Comparison of ENCODE assay signal across 8 mouse cellular contexts in the genomic region with DNA sequence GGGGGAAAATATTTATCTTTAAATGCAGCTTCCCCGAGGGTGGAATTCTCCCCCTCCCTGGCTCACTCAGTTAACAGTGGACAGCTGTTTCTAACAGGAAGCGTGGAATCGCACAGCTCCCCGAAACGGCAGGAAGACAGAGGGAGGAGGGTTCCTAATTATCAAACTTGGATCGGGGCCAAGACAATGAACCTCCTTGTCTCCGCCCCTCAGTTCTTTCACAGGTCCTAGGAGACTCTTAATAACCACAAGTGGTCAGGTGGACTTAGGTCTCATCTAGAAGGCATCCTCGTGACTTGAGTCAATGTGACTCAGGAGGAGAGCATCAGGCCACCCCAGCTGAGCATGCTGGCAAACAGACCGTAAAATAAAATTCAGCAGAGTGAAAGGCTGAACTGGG. TPM values are rescaled to one million over a fixed set of nuclear protein-coding genes. Genes with fewer than 3 reads are reported as not detected.
DNase-seq lines count a peak whose midpoint lies in the region; ATAC-seq and TF ChIP-seq lines count a peak whose summit lies in the region.

No protein-coding gene starts in this region.

- TF ChIP-seq CTCF in G1E (IDR thresholded peaks at IDR 0.05; ENCODE audit: low read depth, low read length) = no peak
- no peak for TF ChIP-seq CTCF in small intestine, adult 2 months (IDR thresholded peaks at IDR 0.05; ENCODE audit: extremely low read depth, insufficient read length, insufficient replicate concordance, low read depth, low read length)

- TF ChIP-seq POLR2A in small intestine, adult 2 months (IDR thresholded peaks at IDR 0.05; ENCODE audit: low read depth, low read length) = no peak

- peaks cover 2% of the 10 kb centered on the region; the same call in 1 of the 2 replicates for H3K27me3 ChIP-seq in G1E (ENCODE audit: insufficient read depth, low read length)
- H3K27me3 ChIP-seq in embryonic facial prominence, embryonic 11.5 days (ENCODE audit: control insufficient read depth, insufficient read depth, low read length) = no peaks in the 10 kb centered on the region
- H3K27me3 ChIP-seq in heart, embryonic 11.5 days (ENCODE audit: control insufficient read depth, insufficient read depth, low read length) = no peaks in the 10 kb centered on the region
- no peaks in the 10 kb centered on the region for H3K27me3 ChIP-seq in kidney, embryonic 14.5 days (ENCODE audit: control insufficient read depth, insufficient read depth, low read length)
- H3K27me3 ChIP-seq in lung, embryonic 15.5 days = no peaks in the 10 kb centered on the region
- H3K27me3 ChIP-seq in small intestine, adult 2 months (ENCODE audit: control insufficient read depth, insufficient read depth, low read length) = no peaks in the 10 kb centered on the region

- H3K4me3 ChIP-seq in G1E (ENCODE audit: low read depth, low read length) = no peak overlapping the region; the same call in 1 of the 2 replicates
- no peak overlapping the region for H3K4me3 ChIP-seq in embryonic facial prominence, embryonic 11.5 days (ENCODE audit: low read depth, low read length)
- no peak overlapping the region for H3K4me3 ChIP-seq in heart, embryonic 11.5 days (ENCODE audit: low read depth, low read length)
- H3K4me3 ChIP-seq in kidney, embryonic 14.5 days (ENCODE audit: low read length) = no peak overlapping the region
- H3K4me3 ChIP-seq in lung, embryonic 15.5 days = no peak overlapping the region
- no peak overlapping the region for H3K4me3 ChIP-seq in small intestine, adult 2 months (ENCODE audit: low read depth, low read length)

- peak; percentile 94 for ATAC-seq in G1E (ENCODE audit: extremely low read depth, insufficient number of reproducible peaks, low FRiP score, poor library complexity, severe bottlenecking)
- ATAC-seq in embryonic facial prominence, embryonic 11.5 days (replicated peaks; ENCODE audit: insufficient number of reproducible peaks, low FRiP score, low TSS enrichment, low read depth) = no peak
- ATAC-seq in heart, embryonic 11.5 days (replicated peaks; ENCODE audit: insufficient number of reproducible peaks, low FRiP score, low TSS enrichment) = peak; percentile 52; the same call in 1 of the 2 replicates
- peak; percentile 64 for ATAC-seq in kidney, embryonic 14.5 days (ENCODE audit: low FRiP score, low TSS enrichment)
- no peak for ATAC-seq in lung, embryonic 15.5 days (ENCODE audit: borderline replicate concordance, extremely low read depth, low FRiP score, low TSS enrichment)

- DNase-seq in G1E (ENCODE audit: low spot score) = peak; percentile 54
- DNase-seq in embryonic facial prominence, embryonic 11.5 days (ENCODE audit: low spot score) = peak; percentile 74
- no peak for DNase-seq in frontal cortex, adult 2 months (ENCODE audit: extremely low spot score in 1 of 2, low spot score in 1 of 2)
- DNase-seq in left cerebral cortex, postnatal 36 days (ENCODE audit: low spot score in 2 of 2) = no peak

- peaks cover 45% of the 10 kb centered on the region for H3K4me1 ChIP-seq in G1E (ENCODE audit: insufficient read depth, low read depth, low read length)
- peaks cover 6% of the 10 kb centered on the region for H3K4me1 ChIP-seq in embryonic facial prominence, embryonic 11.5 days (ENCODE audit: control insufficient read depth, insufficient read depth, low read length)
- H3K4me1 ChIP-seq in heart, embryonic 11.5 days (ENCODE audit: control insufficient read depth, insufficient read depth, low read length) = peaks cover 27% of the 10 kb centered on the region
- peaks cover 24% of the 10 kb centered on the region for H3K4me1 ChIP-seq in kidney, embryonic 14.5 days (ENCODE audit: control insufficient read depth, insufficient read depth, low read length)
- H3K4me1 ChIP-seq in lung, embryonic 15.5 days = peaks cover 33% of the 10 kb centered on the region
- H3K4me1 ChIP-seq in small intestine, adult 2 months (ENCODE audit: control insufficient read depth, insufficient read depth, insufficient read length, low read length) = peaks cover 9% of the 10 kb centered on the region; the same call in 1 of the 2 replicates

- H3K9ac ChIP-seq in embryonic facial prominence, embryonic 11.5 days (replicated peaks; ENCODE audit: low read length) = no peak overlapping the region; the same call in 1 of the 2 replicates
- H3K9ac ChIP-seq in heart, embryonic 11.5 days (ENCODE audit: low read depth, low read length) = no peak overlapping the region
- H3K9ac ChIP-seq in kidney, embryonic 14.5 days (ENCODE audit: low read depth, low read length) = peak overlapping the region; percentile 14; the same call in 1 of the 2 replicates
- H3K9ac ChIP-seq in lung, embryonic 15.5 days = no peak overlapping the region

- H3K4me2 ChIP-seq in embryonic facial prominence, embryonic 11.5 days (ENCODE audit: low read depth, low read length) = no peak overlapping the region
- 0 out of 2 replicates have a peak overlapping the region, but pooled peaks have one; percentile 33 for H3K4me2 ChIP-seq in heart, embryonic 11.5 days
- H3K4me2 ChIP-seq in kidney, embryonic 14.5 days (replicated peaks; ENCODE audit: low read depth, low read length) = peak overlapping the region; percentile 22
- H3K4me2 ChIP-seq in lung, embryonic 15.5 days = peak overlapping the region; percentile 34; the same call in 1 of the 2 replicates

- no peaks in the 10 kb centered on the region for H3K36me3 ChIP-seq in G1E (replicated peaks)
- H3K36me3 ChIP-seq in embryonic facial prominence, embryonic 11.5 days (replicated peaks; ENCODE audit: control insufficient read depth, insufficient read depth, low read depth, low read length) = no peaks in the 10 kb centered on the region
- H3K36me3 ChIP-seq in heart, embryonic 11.5 days (ENCODE audit: control insufficient read depth, insufficient read depth, low read length) = no peaks in the 10 kb centered on the region
- no peaks in the 10 kb centered on the region for H3K36me3 ChIP-seq in kidney, embryonic 14.5 days (ENCODE audit: control insufficient read depth, insufficient read depth, low read length)
- H3K36me3 ChIP-seq in lung, embryonic 15.5 days = no peaks in the 10 kb centered on the region
- no peaks in the 10 kb centered on the region for H3K36me3 ChIP-seq in small intestine, adult 2 months (ENCODE audit: control insufficient read depth, insufficient read depth, low read length)

- no peaks in the 10 kb centered on the region for H3K9me3 ChIP-seq in G1E (replicated peaks)
- no peaks in the 10 kb centered on the region for H3K9me3 ChIP-seq in embryonic facial prominence, embryonic 11.5 days (replicated peaks; ENCODE audit: control insufficient read depth, low read length)
- H3K9me3 ChIP-seq in heart, embryonic 11.5 days (replicated peaks; ENCODE audit: control insufficient read depth, low read length) = no peaks in the 10 kb centered on the region
- H3K9me3 ChIP-seq in kidney, embryonic 14.5 days (ENCODE audit: control insufficient read depth, low read length) = no peaks in the 10 kb centered on the region
- H3K9me3 ChIP-seq in lung, embryonic 15.5 days = no peaks in the 10 kb centered on the region

- intact Hi-C loops in left cerebral cortex, postnatal 36 days (cut with DNase I) = loop anchor here (10.0 kb wide), 1 partner anchor 322 kb away; no protein-coding TSS in a partner anchor

- H3K27ac ChIP-seq in embryonic facial prominence, embryonic 11.5 days (replicated peaks; ENCODE audit: low read depth, low read length) = 0 out of 2 replicates have a peak overlapping the region, but pooled peaks have one; percentile 22
- H3K27ac ChIP-seq in heart, embryonic 11.5 days (ENCODE audit: low read depth, low read length) = peak overlapping the region; percentile 51
- H3K27ac ChIP-seq in kidney, embryonic 14.5 days (ENCODE audit: low read depth, low read length) = peak overlapping the region; percentile 77
- H3K27ac ChIP-seq in lung, embryonic 15.5 days = peak overlapping the region; percentile 43
- H3K27ac ChIP-seq in small intestine, adult 2 months (ENCODE audit: insufficient read depth, low read depth, low read length) = peak overlapping the region; percentile 14; the same call in 1 of the 2 replicates

- WGBS in embryonic facial prominence, embryonic 11.5 days = 8% methylated on average over 9 of the region's 9 CpGs
- 18% methylated on average over 9 of the region's 9 CpGs for WGBS in heart, embryonic 11.5 days (ENCODE audit: insufficient replicate concordance)
- WGBS in kidney, embryonic 14.5 days = 8% methylated on average over 9 of the region's 9 CpGs
- 1% methylated on average over 9 of the region's 9 CpGs for WGBS in lung, embryonic 15.5 days
- WGBS in small intestine, adult 2 months = 3% methylated on average over 9 of the region's 9 CpGs

RNA-seq across cellular contexts. Expression of a gene that starts 8.7 kb away (rescaled TPM):
- total RNA-seq in G1E (2014; fragmentation: Nextera tagmentation) (154 and 173 TPM in 2 replicates), G1E (2017) (17.4 and 18.6 TPM in 2 replicates)
- 329 and 361 TPM in 2 replicates for polyA plus RNA-seq in G1E (2012)
- polyA plus RNA-seq in embryonic facial prominence, embryonic 11.5 days (2014; fragmentation: Nextera tagmentation; extraction: Ambion mirVana) = 22.9 and 28.7 TPM in 2 replicates
- polyA plus RNA-seq in heart, embryonic 11.5 days (2014; fragmentation: Nextera tagmentation; extraction: Ambion mirVana) = 26.0 and 29.1 TPM in 2 replicates
- polyA plus RNA-seq in kidney, embryonic 14.5 days (2014; fragmentation: Nextera tagmentation; extraction: Ambion mirVana) = 31.2 and 49.9 TPM in 2 replicates
- polyA plus RNA-seq in lung, embryonic 15.5 days (2015; fragmentation: Nextera tagmentation; extraction: Ambion mirVana) = 25.8 and 31.9 TPM in 2 replicates
- polyA plus RNA-seq in small intestine, adult 2 months (2012; rRNA removed) = 37.1 and 72.8 TPM in 2 replicates
- 64.4 and 66.1 TPM in 2 replicates for polyA plus RNA-seq in frontal cortex, adult 2 months (2012; rRNA removed)
- total RNA-seq in left cerebral cortex, postnatal 36 days (2021) = 100 to 1,000 TPM in 1 of 2 experiments, 10 to 100 TPM in 1; 86.7 to 131 TPM

RNA-seq across cellular contexts. Expression of a gene that starts 36.2 kb away (rescaled TPM):
- total RNA-seq in G1E (2014; fragmentation: Nextera tagmentation) (705 and 806 TPM in 2 replicates), G1E (2017) (688 and 864 TPM in 2 replicates)
- 1,261 and 1,939 TPM in 2 replicates for polyA plus RNA-seq in G1E (2012)
- polyA plus RNA-seq in embryonic facial prominence, embryonic 11.5 days (2014; fragmentation: Nextera tagmentation; extraction: Ambion mirVana) = 1,873 and 2,043 TPM in 2 replicates
- 2,057 and 2,150 TPM in 2 replicates for polyA plus RNA-seq in heart, embryonic 11.5 days (2014; fragmentation: Nextera tagmentation; extraction: Ambion mirVana)
- 1,584 and 1,728 TPM in 2 replicates for polyA plus RNA-seq in kidney, embryonic 14.5 days (2014; fragmentation: Nextera tagmentation; extraction: Ambion mirVana)
- 1,793 and 1,844 TPM in 2 replicates for polyA plus RNA-seq in lung, embryonic 15.5 days (2015; fragmentation: Nextera tagmentation; extraction: Ambion mirVana)
- polyA plus RNA-seq in small intestine, adult 2 months (2012; rRNA removed) = 223 and 498 TPM in 2 replicates
- polyA plus RNA-seq in frontal cortex, adult 2 months (2012; rRNA removed) = 979 and 1,007 TPM in 2 replicates
- total RNA-seq in left cerebral cortex, postnatal 36 days (2021) = 100 to 1,000 TPM; 416 to 459 TPM

Comparison
In these comparisons a context has a peak if more than half of its experiments do, and no peak if none do; other contexts are left out.
1. ATAC-seq: peak in G1E (single experiment), heart, embryonic 11.5 days (single experiment) and kidney, embryonic 14.5 days (single experiment); none in embryonic facial prominence, embryonic 11.5 days (single experiment) and lung, embryonic 15.5 days (single experiment).
2. DNase-seq: peak in G1E (single experiment) and embryonic facial prominence, embryonic 11.5 days (single experiment); none in frontal cortex, adult 2 months (0 of 2) and left cerebral cortex, postnatal 36 days (0 of 2).
3. H3K27ac ChIP-seq: peak in every context shown above with its lines; median percentile 77 in kidney, embryonic 14.5 days; 51 in heart, embryonic 11.5 days; 43 in lung, embryonic 15.5 days; 22 in embryonic facial prominence, embryonic 11.5 days; 14 in small intestine, adult 2 months.